Mouse (Mus musculus): ENCODE data around the gene Cbr3.

DNA sequence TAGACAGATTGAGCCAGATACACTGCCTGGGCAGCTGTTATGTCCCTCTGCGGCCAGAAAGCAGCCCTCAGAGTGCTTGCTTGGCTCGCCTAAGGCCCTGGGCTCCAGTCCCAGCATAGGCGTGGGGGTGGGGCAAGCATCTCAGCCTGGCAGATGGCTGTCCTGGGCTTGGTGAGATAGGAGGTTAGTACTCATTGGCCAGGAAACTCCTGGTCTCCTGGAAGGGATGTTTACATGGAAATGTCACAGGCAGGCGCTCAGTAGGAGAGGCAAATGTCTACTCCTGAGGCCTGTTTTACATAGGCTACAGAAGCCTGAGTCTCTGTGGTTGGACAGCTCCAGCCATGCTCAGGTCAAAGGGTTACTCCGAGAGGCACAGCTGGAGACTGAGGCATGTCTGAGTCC lies 34.3 kb downstream of the Cbr3 start:
- no peak for TF ChIP-seq CTCF (IDR thresholded peaks at IDR 0.05; ENCODE audit: low read depth)
- TF ChIP-seq EP300 (optimal IDR thresholded peaks at IDR 0.05) = no peak

All from stomach, postnatal 0 days (tissue).